Mouse (Mus musculus) heart, embryonic 13.5 days (tissue): ENCODE results near the gene Gpn1. TPM values are rescaled to one million over a fixed set of nuclear protein-coding genes. Genes with fewer than 3 reads are reported as not detected.

ENCODE experiments used
- ATAC-seq: fragments of 200-750 bp; cut with Nextera tagmentation; 2 replicates; pipeline ENCODE4 v1.8.0; 2017; ENCODE audit warnings: moderate TSS enrichment; ENCODE audit not compliant: insufficient number of reproducible peaks, low FRiP score, low TSS enrichment; ENCODE audit errors: extremely low read depth
- H3K27ac ChIP-seq: fragments of 300-500 bp; sonication (generic); replicated peaks from 2 replicates; pipeline ENCODE4 v1.5.1; 2015; ENCODE audit warnings: moderate library complexity, mild to moderate bottlenecking, inconsistent platforms
- H3K27me3 ChIP-seq: fragments of 300-500 bp; sonication (generic); replicated peaks from 2 replicates; pipeline ENCODE4 v1.6.1; 2015; ENCODE audit warnings: mild to moderate bottlenecking, inconsistent platforms
- H3K36me3 ChIP-seq: fragments of 300-500 bp; sonication (generic); 2 replicates; pipeline ENCODE4 v1.6.1; 2015; ENCODE audit warnings: mild to moderate bottlenecking, inconsistent platforms
- H3K4me1 ChIP-seq: fragments of 300-500 bp; sonication (generic); 2 replicates; pipeline ENCODE4 v1.6.1; 2015; ENCODE audit warnings: inconsistent platforms
- H3K4me2 ChIP-seq: fragments of 300-500 bp; sonication (generic); 2 replicates; pipeline ENCODE4 v1.6.1; 2015; ENCODE audit warnings: inconsistent platforms, mild to moderate bottlenecking, moderate library complexity
- H3K4me3 ChIP-seq: fragments of 300-500 bp; sonication (generic); 2 replicates; pipeline ENCODE4 v1.5.1; 2015; ENCODE audit warnings: moderate library complexity, mild to moderate bottlenecking, inconsistent platforms
- H3K9ac ChIP-seq: fragments of 300-500 bp; sonication (generic); 2 replicates; pipeline ENCODE4 v1.6.1; 2015; ENCODE audit warnings: inconsistent platforms, mild to moderate bottlenecking, moderate library complexity
- H3K9me3 ChIP-seq: fragments of 300-500 bp; sonication (generic); 2 replicates; pipeline ENCODE4 v1.6.1; 2016; ENCODE audit warnings: inconsistent platforms
- WGBS: fragments of 180-500 bp; shearing (Covaris S2); methylation state at CpG from one replicate; pipeline ENCODE4 v1.1.7; 2015; ENCODE audit warnings: mixed read lengths; 5-methylcytosine and 5-hydroxymethylcytosine counted together
- polyA plus RNA-seq: library from polyadenylated mRNA; unstranded; fragments of >200 nt; fragmentation: Nextera tagmentation; extraction: Ambion mirVana; gene quantifications from 2 replicates; pipeline ENCODE4 v1.2.1, GENCODE M21; 2015

The Gpn1 gene
- polyA plus RNA-seq, 1 experiment from 2014 or later: 46.7 TPM

- Histone ChIP-seq H3K36me3 (peaks cover 32% of the 10 kb centered on the region), H3K9me3 (no peaks in the 10 kb centered on the region)
Observed at GRCm38 (mm10) chr5:31560352-31560751, 65.8 kb downstream of the Gpn1 start.

GRCm38 (mm10) chr5:31562036-31562666 is 67.6 kb downstream of the Gpn1 start:
- H3K4me3 ChIP-seq: no peak overlapping the region
- peaks cover 33% of the 10 kb centered on the region for H3K4me1 ChIP-seq
- H3K4me2 ChIP-seq: no peak overlapping the region
- H3K27me3 ChIP-seq: no peaks in the 10 kb centered on the region
- ATAC-seq: no peak
- H3K9me3 ChIP-seq: no peaks in the 10 kb centered on the region
- 65% methylated on average over 7 of the region's 7 CpGs for WGBS
- H3K27ac ChIP-seq: peak overlapping the region; percentile 9; the same call in 1 of the 2 replicates
- no peak overlapping the region for H3K9ac ChIP-seq
- peaks cover 18% of the 10 kb centered on the region for H3K36me3 ChIP-seq

More at GRCm38 (mm10) chr5:31560352-31560751, 65.8 kb downstream of the Gpn1 start:
- Histone ChIP-seq H3K4me3 (no peak overlapping the region), H3K27me3 (no peaks in the 10 kb centered on the region), H3K4me2 (no peak overlapping the region), H3K27ac (no peak overlapping the region), H3K9ac (no peak overlapping the region), H3K4me1 (peaks cover 31% of the 10 kb centered on the region)
- 94% methylated on average over 2 of the region's 2 CpGs for WGBS
- ATAC-seq: no peak

Other genes with a start within 250 kb of the Gpn1 start
- 6.0 and 7.4 TPM in 2 replicates for gene Krtcap3, start 243.1 kb upstream of the Gpn1 start, polyA plus RNA-seq
- 21.8 and 22.6 TPM in 2 replicates for gene Ift172, start 203.6 kb upstream of the Gpn1 start, polyA plus RNA-seq
- gene Fndc4, start 198.7 kb upstream of the Gpn1 start, polyA plus RNA-seq: 22.4 and 22.6 TPM in 2 replicates
- 0.36 and 0.56 TPM in 2 replicates for gene Gckr, start 197.3 kb upstream of the Gpn1 start, polyA plus RNA-seq
- 30.6 and 38.2 TPM in 2 replicates for gene Zfp512, start 42.3 kb upstream of the Gpn1 start, polyA plus RNA-seq
- gene 4930548H24Rik, start 9.0 kb upstream of the Gpn1 start, polyA plus RNA-seq: not detected in 2 replicates
- 21.3 and 22.8 TPM in 2 replicates for gene Slc4a1ap, start 32.3 kb downstream of the Gpn1 start, polyA plus RNA-seq
- gene Supt7l, start 33.1 kb downstream of the Gpn1 start, polyA plus RNA-seq: 17.9 and 18.0 TPM in 2 replicates
- gene Mrpl33, start 102.2 kb downstream of the Gpn1 start, polyA plus RNA-seq: 381 and 421 TPM in 2 replicates
- gene Rbks, start 202.9 kb downstream of the Gpn1 start, polyA plus RNA-seq: 3.7 and 4.1 TPM in 2 replicates
- 43.3 and 63.5 TPM in 2 replicates for gene Babam2, start 202.9 kb downstream of the Gpn1 start, polyA plus RNA-seq